Mouse (Mus musculus) myocyte (in vitro differentiated cells): ENCODE results near the gene Hrct1. TPM values are rescaled to one million over a fixed set of nuclear protein-coding genes. Genes with fewer than 3 reads are reported as not detected.

Experiments
- H3K27me3 ChIP-seq: one replicate; pipeline ENCODE4 v1.6.1; 2011; ENCODE audit not compliant: control insufficient read depth, insufficient read depth, insufficient read length
- H3K36me3 ChIP-seq: one replicate; pipeline ENCODE4 v1.6.1; 2011; ENCODE audit not compliant: control insufficient read depth, insufficient read depth
- H3K4me2 ChIP-seq: one replicate; pipeline ENCODE4 v1.6.1; 2011; ENCODE audit warnings: low read depth, control low read depth
- H3K4me3 ChIP-seq: one replicate; pipeline ENCODE4 v1.5.1; 2011; ENCODE audit warnings: mild to moderate bottlenecking, control low read depth, moderate library complexity
- H3K79me2 ChIP-seq: one replicate; pipeline ENCODE4 v1.6.1; 2011; ENCODE audit not compliant: control insufficient read depth, insufficient read depth
- H3ac ChIP-seq: one replicate; pipeline ENCODE4 v1.6.1; 2011; ENCODE audit not compliant: control insufficient read depth, insufficient read length
- CEBPB ChIP-seq: IDR thresholded peaks from 2 replicates; pipeline ENCODE4 v1.6.1; 2011; ENCODE audit warnings: mild to moderate bottlenecking, moderate library complexity; ENCODE audit not compliant: poor library complexity, insufficient read depth, severe bottlenecking
- E2F4 ChIP-seq: IDR thresholded peaks from one replicate; pipeline ENCODE4 v1.6.1; 2011; ENCODE audit warnings: mild to moderate bottlenecking, control low read depth, moderate library complexity; ENCODE audit not compliant: insufficient read depth
- MAX ChIP-seq: IDR thresholded peaks from one replicate; pipeline ENCODE4 v1.6.1; 2011; ENCODE audit warnings: low read depth, mild to moderate bottlenecking, control low read depth
- MYOD1 ChIP-seq, 3 experiments: IDR thresholded peaks; one replicate each; pipeline ENCODE4 v1.6.1; 2011; ENCODE audit warnings: control low read depth in 2 of 3, low read depth in 2 of 3, mild to moderate bottlenecking in 2 of 3, moderate library complexity in 1 of 3; ENCODE audit not compliant: insufficient read length in 2 of 3, control insufficient read depth in 1 of 3
- MYOG ChIP-seq, 3 experiments: IDR thresholded peaks; one replicate each; pipeline ENCODE4 v1.6.1; 2011; ENCODE audit warnings: control low read depth in 2 of 3, low read depth in 2 of 3, mild to moderate bottlenecking in 2 of 3; ENCODE audit not compliant: insufficient read length in 2 of 3, control insufficient read depth in 1 of 3, insufficient read depth in 1 of 3
- POLR2A ChIP-seq: IDR thresholded peaks from one replicate; pipeline ENCODE4 v1.6.1; 2011; ENCODE audit warnings: low read depth, mild to moderate bottlenecking, control low read depth, moderate library complexity; ENCODE audit not compliant: insufficient read length
- POLR2AphosphoS2 ChIP-seq: IDR thresholded peaks from one replicate; pipeline ENCODE4 v1.6.1; 2011; ENCODE audit warnings: low read depth, control low read depth; ENCODE audit not compliant: insufficient read length
- REST ChIP-seq: IDR thresholded peaks from one replicate; pipeline ENCODE4 v1.6.1; 2011; ENCODE audit warnings: mild to moderate bottlenecking, control low read depth, moderate library complexity; ENCODE audit not compliant: insufficient read depth, insufficient read length
- SRF ChIP-seq: IDR thresholded peaks from one replicate; pipeline ENCODE4 v1.6.1; 2011; ENCODE audit warnings: low read depth; ENCODE audit not compliant: control insufficient read depth, insufficient read length
- TCF12 ChIP-seq: IDR thresholded peaks from one replicate; pipeline ENCODE4 v1.6.1; 2011; ENCODE audit warnings: mild to moderate bottlenecking, control low read depth; ENCODE audit not compliant: poor library complexity, insufficient read depth, severe bottlenecking
- TCF3 ChIP-seq: IDR thresholded peaks from one replicate; pipeline ENCODE4 v1.6.1; 2011; ENCODE audit warnings: low read depth, control low read depth; ENCODE audit not compliant: insufficient read length
- USF1 ChIP-seq: IDR thresholded peaks from one replicate; pipeline ENCODE4 v1.6.1; 2011; ENCODE audit warnings: low read depth, mild to moderate bottlenecking, control low read depth, moderate library complexity
- polyA plus RNA-seq: library from polyadenylated mRNA; unstranded; fragments of >200 nt; fragmentation: generic; extraction: Trizol; gene quantifications from one replicate; pipeline ENCODE4 v1.2.1, GENCODE M21; 2012; ENCODE audit warnings: missing spikeins

Hrct1 gene
- polyA plus RNA-seq, 1 experiment, result 0.78 TPM

- Histone ChIP-seq H3K27me3 (no peaks in the 10 kb centered on the region), H3K4me2 (peak overlapping the region; percentile 18), H3K36me3 (no peaks in the 10 kb centered on the region), H3ac (no peak overlapping the region), H3K79me2 (no peaks in the 10 kb centered on the region), H3K4me3 (no peak overlapping the region)
- TF ChIP-seq REST, result no peak
- TF ChIP-seq MYOD1 (IDR thresholded peaks at IDR 0.05; ENCODE audit: control insufficient read depth in 1 of 3, insufficient read length in 2 of 3, low read depth in 2 of 3), result peak in 2 of 3 experiments; percentile 6 to 45
- TF ChIP-seq MYOG (IDR thresholded peaks at IDR 0.05; ENCODE audit: control insufficient read depth in 1 of 3, insufficient read depth in 1 of 3, insufficient read length in 2 of 3, low read depth in 2 of 3), result peak; percentile 31 to 53 (median 39)
These were observed 6.3 kb upstream of the Hrct1 start for GRCm38 (mm10) chr4:43720491-43721228.

DNA sequence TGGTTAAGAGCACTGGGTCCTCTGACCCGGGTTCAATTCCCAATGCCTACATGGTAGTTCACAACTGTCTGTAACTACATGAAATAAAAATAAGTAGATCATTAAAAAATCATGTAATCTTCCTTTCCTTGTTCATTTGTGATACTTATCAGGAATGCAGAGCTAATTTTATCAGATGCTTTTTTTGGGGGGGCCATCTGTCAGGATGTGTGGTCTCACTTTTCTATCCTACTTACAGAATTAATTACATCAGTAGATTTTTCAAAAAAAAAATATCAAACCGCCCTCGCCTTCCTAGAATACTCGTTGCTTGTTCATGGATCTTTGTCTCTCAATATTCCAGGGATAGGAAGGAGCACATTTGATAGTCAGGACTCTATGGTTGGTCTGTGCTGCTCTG lies 4.8 kb upstream of the Hrct1 start:
- Histone ChIP-seq H3K4me2 (no peak overlapping the region), H3K36me3 (no peaks in the 10 kb centered on the region), H3K79me2 (no peaks in the 10 kb centered on the region), H3ac (no peak overlapping the region), H3K4me3 (no peak overlapping the region), H3K27me3 (no peaks in the 10 kb centered on the region)
- TF ChIP-seq MYOG (IDR thresholded peaks at IDR 0.05; ENCODE audit: control insufficient read depth in 1 of 3, insufficient read depth in 1 of 3, insufficient read length in 2 of 3, low read depth in 2 of 3) (no peak), SRF (no peak), TCF3 (no peak), MYOD1 (IDR thresholded peaks at IDR 0.05; ENCODE audit: control insufficient read depth in 1 of 3, insufficient read length in 2 of 3, low read depth in 2 of 3) (no peak), TCF12 (no peak), POLR2AphosphoS2 (no peak), E2F4 (no peak), POLR2A (no peak), CEBPB (no peak), REST (no peak)

GRCm38 (mm10) chr4:43724764-43725163 lies 2.2 kb upstream of the Hrct1 start:
- Histone ChIP-seq H3K27me3 (no peaks in the 10 kb centered on the region), H3ac (no peak overlapping the region), H3K4me3 (no peak overlapping the region), H3K36me3 (no peaks in the 10 kb centered on the region), H3K79me2 (no peaks in the 10 kb centered on the region), H3K4me2 (no peak overlapping the region)
- TF ChIP-seq TCF12 (no peak), TCF3 (no peak), MYOD1 (IDR thresholded peaks at IDR 0.05; ENCODE audit: control insufficient read depth in 1 of 3, insufficient read length in 2 of 3, low read depth in 2 of 3) (no peak), POLR2A (no peak), POLR2AphosphoS2 (no peak), CEBPB (no peak), SRF (no peak), MAX (no peak), E2F4 (no peak), REST (no peak), USF1 (no peak), MYOG (IDR thresholded peaks at IDR 0.05; ENCODE audit: control insufficient read depth in 1 of 3, insufficient read depth in 1 of 3, insufficient read length in 2 of 3, low read depth in 2 of 3) (no peak)

DNA sequence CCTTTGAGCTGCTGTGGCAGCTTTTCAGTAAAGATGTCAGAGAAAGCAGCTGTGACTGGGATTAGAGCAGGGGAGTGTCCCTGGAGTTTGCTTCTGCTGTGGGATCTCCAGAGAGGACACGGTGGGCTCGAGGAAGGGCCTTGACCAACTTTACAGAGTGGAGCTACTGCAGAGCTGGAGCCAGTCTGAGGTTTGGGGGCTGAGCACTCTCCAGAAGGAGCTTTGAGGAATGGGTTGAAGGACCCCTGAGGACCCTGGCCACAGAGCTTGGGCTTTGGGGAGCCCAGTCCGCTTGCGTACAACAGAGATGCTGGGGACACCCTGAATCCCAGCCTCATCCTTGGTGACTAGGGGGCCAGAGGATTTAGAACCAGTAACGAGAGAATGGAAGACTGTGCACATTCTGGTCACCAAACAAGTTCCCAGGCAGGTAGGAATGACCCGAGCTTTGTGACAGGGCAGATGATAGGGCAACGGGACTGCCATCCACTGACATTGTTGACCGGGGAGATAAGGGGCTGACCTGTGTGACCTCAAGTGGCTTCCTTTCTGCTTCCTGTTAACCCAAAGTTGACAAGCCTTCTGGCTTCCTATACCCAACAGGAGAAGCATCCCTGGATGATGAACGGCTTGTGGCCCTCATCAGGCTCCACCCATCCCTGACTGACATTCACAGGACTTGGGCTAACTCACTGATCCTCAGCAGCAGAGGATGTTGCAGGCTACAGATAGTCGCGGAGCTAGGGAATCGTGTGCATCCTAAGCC lies 577 bp upstream of the Hrct1 start:
- TF ChIP-seq E2F4 (no peak), TCF12 (no peak), MYOG (IDR thresholded peaks at IDR 0.05; ENCODE audit: control insufficient read depth in 1 of 3, insufficient read depth in 1 of 3, insufficient read length in 2 of 3, low read depth in 2 of 3) (no peak), MYOD1 (IDR thresholded peaks at IDR 0.05; ENCODE audit: control insufficient read depth in 1 of 3, insufficient read length in 2 of 3, low read depth in 2 of 3) (no peak), SRF (no peak), MAX (no peak), POLR2AphosphoS2 (no peak), TCF3 (no peak), CEBPB (no peak), POLR2A (no peak), USF1 (no peak), REST (no peak)
- Histone ChIP-seq H3K79me2 (no peaks in the 10 kb centered on the region), H3K4me3 (no peak overlapping the region), H3ac (no peak overlapping the region), H3K4me2 (no peak overlapping the region), H3K27me3 (no peaks in the 10 kb centered on the region), H3K36me3 (no peaks in the 10 kb centered on the region)
